Mouse (Mus musculus) MEL (cell line): Measurements from ENCODE around the gene Wfdc12. TPM values are rescaled to one million over a fixed set of nuclear protein-coding genes. Genes with fewer than 3 reads are reported as not detected.

ENCODE experiments used
- DNase-seq: peaks from one replicate; pipeline ENCODE4 v3.0.0; 2011; ENCODE audit warnings: low read depth, low spot score
- H3K27ac ChIP-seq: 2 replicates; pipeline ENCODE4 v1.5.1; 2012; ENCODE audit warnings: low read depth, mild to moderate bottlenecking, control low read depth, low read length, moderate library complexity; ENCODE audit not compliant: control insufficient read depth
- H3K27me3 ChIP-seq, 2 experiments: fragments of 150-350 bp in 1 of 2; sonication (generic) in 1 of 2; 2 replicates each; pipeline ENCODE4 v1.6.1; 2012; ENCODE audit warnings: low read length in 2 of 2, mild to moderate bottlenecking in 2 of 2, improper control_type of control experiment in 1 of 2, moderate library complexity in 1 of 2; ENCODE audit not compliant: insufficient read depth in 2 of 2, control insufficient read depth in 1 of 2
- H3K36me3 ChIP-seq, 2 experiments: 2 replicates each; pipeline ENCODE4 v1.6.1; 2012 to 2014; ENCODE audit warnings: low read length in 2 of 2, improper control_type of control experiment in 1 of 2, inconsistent platforms in 1 of 2, mild to moderate bottlenecking in 1 of 2; ENCODE audit not compliant: insufficient read depth in 2 of 2, control insufficient read depth in 1 of 2
- H3K4me1 ChIP-seq, 2 experiments: fragments of 150-350 bp in 1 of 2; sonication (generic) in 1 of 2; 2 replicates each; pipeline ENCODE4 v1.6.1; 2012; ENCODE audit warnings: low read length in 2 of 2, improper control_type of control experiment in 1 of 2, mild to moderate bottlenecking in 1 of 2; ENCODE audit not compliant: insufficient read depth in 2 of 2, control insufficient read depth in 1 of 2
- H3K4me3 ChIP-seq, 2 experiments: fragments of 150-350 bp in 1 of 2; sonication (generic) in 1 of 2; 2 replicates each; pipeline ENCODE4 v1.5.1; 2012; ENCODE audit warnings: low read depth in 2 of 2, low read length in 2 of 2, mild to moderate bottlenecking in 2 of 2, moderate library complexity in 2 of 2, control low read depth in 1 of 2, improper control_type of control experiment in 1 of 2; ENCODE audit not compliant: control insufficient read depth in 1 of 2, insufficient read depth in 1 of 2
- H3K79me2 ChIP-seq: 2 replicates; pipeline ENCODE4 v1.6.1; 2012; ENCODE audit warnings: mild to moderate bottlenecking, low read length, moderate library complexity; ENCODE audit not compliant: control insufficient read depth, poor library complexity, insufficient read depth
- H3K9ac ChIP-seq: 2 replicates; pipeline ENCODE4 v1.6.1; 2012; ENCODE audit warnings: low read depth, mild to moderate bottlenecking, control low read depth, low read length, moderate library complexity; ENCODE audit not compliant: control insufficient read depth, poor library complexity, severe bottlenecking
- H3K9me3 ChIP-seq: fragments of 150-350 bp; sonication (generic); replicated peaks from 2 replicates; pipeline ENCODE4 v1.6.1; 2012; ENCODE audit warnings: mild to moderate bottlenecking, low read length, improper control_type of control experiment, moderate library complexity; ENCODE audit not compliant: insufficient read depth
- BHLHE40 ChIP-seq: IDR thresholded peaks from 2 replicates; pipeline ENCODE4 v1.6.1; 2012; ENCODE audit warnings: low read depth, mild to moderate bottlenecking, inconsistent platforms, low read length, improper control_type of control experiment, borderline replicate concordance
- CHD2 ChIP-seq: IDR thresholded peaks from 2 replicates; pipeline ENCODE4 v1.6.1; 2011; ENCODE audit warnings: low read length, improper control_type of control experiment
- EP300 ChIP-seq, 2 experiments: IDR thresholded peaks; 2 replicates each; pipeline ENCODE4 v1.6.1; 2011; ENCODE audit warnings: improper control_type of control experiment in 2 of 2, low read length in 2 of 2, low read depth in 1 of 2, mild to moderate bottlenecking in 1 of 2
- GABPA ChIP-seq: IDR thresholded peaks from 2 replicates; pipeline ENCODE4 v1.6.1; 2012; ENCODE audit warnings: low read depth, mild to moderate bottlenecking, inconsistent platforms, low read length, improper control_type of control experiment, moderate library complexity
- GATA1 ChIP-seq: IDR thresholded peaks from 2 replicates; pipeline ENCODE4 v1.6.1; 2011; ENCODE audit warnings: low read depth, low read length, improper control_type of control experiment
- HCFC1 ChIP-seq: IDR thresholded peaks from 2 replicates; pipeline ENCODE4 v1.6.1; 2012; ENCODE audit warnings: low read depth, mild to moderate bottlenecking, inconsistent platforms, low read length, improper control_type of control experiment, moderate library complexity
- JUND ChIP-seq: IDR thresholded peaks from 2 replicates; pipeline ENCODE4 v1.6.1; 2011; ENCODE audit warnings: low read depth, mild to moderate bottlenecking, improper control_type of control experiment, low read length
- KAT2A ChIP-seq: conservative IDR thresholded peaks from 2 replicates; pipeline ENCODE4 v1.6.1; 2012; ENCODE audit warnings: low read depth, low read length, improper control_type of control experiment, inconsistent platforms
- MAFK ChIP-seq: IDR thresholded peaks from 2 replicates; pipeline ENCODE4 v1.6.1; 2011; ENCODE audit warnings: low read depth, mild to moderate bottlenecking, low read length, improper control_type of control experiment, borderline replicate concordance
- MEF2A ChIP-seq: IDR thresholded peaks from 2 replicates; pipeline ENCODE4 v1.6.1; 2014; ENCODE audit warnings: low read depth, mild to moderate bottlenecking, inconsistent platforms, low read length, improper control_type of control experiment; ENCODE audit not compliant: poor library complexity, insufficient replicate concordance, severe bottlenecking; ENCODE audit errors: extremely low read depth
- MXI1 ChIP-seq: IDR thresholded peaks from 2 replicates; pipeline ENCODE4 v1.6.1; 2011; ENCODE audit warnings: mild to moderate bottlenecking, low read depth, low read length, improper control_type of control experiment
- MYB ChIP-seq: IDR thresholded peaks from 2 replicates; pipeline ENCODE4 v1.6.1; 2011; ENCODE audit warnings: mild to moderate bottlenecking, low read depth, low read length, improper control_type of control experiment
- POLR2AphosphoS2 ChIP-seq: IDR thresholded peaks from 2 replicates; pipeline ENCODE4 v1.6.1; 2011; ENCODE audit warnings: low read length, improper control_type of control experiment
- SIN3A ChIP-seq: IDR thresholded peaks from 2 replicates; pipeline ENCODE4 v1.6.1; 2012; ENCODE audit warnings: low read length, improper control_type of control experiment, inconsistent platforms
- SMC3 ChIP-seq: IDR thresholded peaks from 2 replicates; pipeline ENCODE4 v1.6.1; 2011; ENCODE audit warnings: low read depth, low read length, improper control_type of control experiment
- TAL1 ChIP-seq: IDR thresholded peaks from 2 replicates; pipeline ENCODE4 v1.6.1; 2012; ENCODE audit warnings: mild to moderate bottlenecking, inconsistent platforms, low read length, moderate library complexity, mixed read lengths
- UBTF ChIP-seq: IDR thresholded peaks from 2 replicates; pipeline ENCODE4 v1.6.1; 2012; ENCODE audit warnings: low read depth, mild to moderate bottlenecking, inconsistent platforms, low read length, improper control_type of control experiment, moderate library complexity, borderline replicate concordance; ENCODE audit not compliant: insufficient read depth
- USF2 ChIP-seq, 2 experiments: IDR thresholded peaks; 2 replicates each; pipeline ENCODE4 v1.6.1; 2011 to 2012; ENCODE audit warnings: improper control_type of control experiment in 2 of 2, low read length in 2 of 2, borderline replicate concordance in 1 of 2, inconsistent platforms in 1 of 2, low read depth in 1 of 2, mild to moderate bottlenecking in 1 of 2; ENCODE audit not compliant: insufficient read depth in 1 of 2
- ZC3H11A ChIP-seq: IDR thresholded peaks from 2 replicates; pipeline ENCODE4 v1.6.1; 2012; ENCODE audit warnings: low read depth, mild to moderate bottlenecking, inconsistent platforms, low read length, improper control_type of control experiment
- ZMIZ1 ChIP-seq: IDR thresholded peaks from 2 replicates; pipeline ENCODE4 v1.6.1; 2012; ENCODE audit warnings: low read depth, mild to moderate bottlenecking, inconsistent platforms, low read length, improper control_type of control experiment, moderate library complexity
- polyA plus RNA-seq, 2 experiments: library from polyadenylated mRNA; stranded (reverse) in 1 of 2; unstranded in 1 of 2; fragments of >175 nt in 1 of 2; fragments of >200 nt in 1 of 2; gene quantifications; 2 replicates each; pipeline versions ENCODE4 v1.2.1 to v1.2.4; 2012; ENCODE audit warnings: low replicate concordance in 2 of 2, low read depth in 1 of 2; ENCODE audit not compliant: insufficient read length in 2 of 2, insufficient read depth in 1 of 2, missing spikeins in 1 of 2
- total RNA-seq: library from RNA; depleted of rRNA; stranded (reverse); fragments of 300-350 nt; gene quantifications from 2 replicates; pipeline ENCODE4 v1.2.3, GENCODE M21; 2012

The Wfdc12 gene
- total and polyA plus RNA-seq, 3 experiments, result 0.10 TPM; not detected in 2

GRCm38 (mm10) chr2:164154007-164154406, 36.4 kb downstream of the Wfdc12 start:
- H3K27ac ChIP-seq, result no peak overlapping the region
- DNase-seq, result no peak
- no peaks in the 10 kb centered on the region for H3K9me3 ChIP-seq
- peaks cover 0 to 6% of the 10 kb centered on the region in 2 experiments; a peak in 2 of 4 replicates for H3K36me3 ChIP-seq
- no peak overlapping the region for H3K4me3 ChIP-seq
- H3K27me3 ChIP-seq, result no peaks in the 10 kb centered on the region
- no peak overlapping the region for H3K9ac ChIP-seq
- TF ChIP-seq SIN3A (no peak), HCFC1 (no peak), KAT2A (no peak), UBTF (no peak), EP300 (IDR thresholded peaks at IDR 0.05; ENCODE audit: low read depth in 1 of 2, low read length in 2 of 2) (no peak), SMC3 (no peak), ZMIZ1 (no peak), POLR2AphosphoS2 (no peak), BHLHE40 (no peak), GABPA (no peak), USF2 (IDR thresholded peaks at IDR 0.05; ENCODE audit: borderline replicate concordance in 1 of 2, insufficient read depth in 1 of 2, low read depth in 1 of 2, low read length in 2 of 2) (no peak), MYB (no peak), MAFK (no peak), CHD2 (no peak), TAL1 (no peak), JUND (no peak), MXI1 (no peak), ZC3H11A (no peak)
- H3K4me1 ChIP-seq, result no peaks in the 10 kb centered on the region
- H3K79me2 ChIP-seq, result no peaks in the 10 kb centered on the region

- TF ChIP-seq MEF2A (no peak), GATA1 (no peak)
Measured at GRCm38 (mm10) chr2:164152341-164152740, 38.1 kb downstream of the Wfdc12 start.

More at GRCm38 (mm10) chr2:164152341-164152740, 38.1 kb downstream of the Wfdc12 start:
- DNase-seq, result no peak
- Histone ChIP-seq H3K36me3 (peaks cover 0 to 8% of the 10 kb centered on the region in 2 experiments; a peak in 2 of 4 replicates), H3K27me3 (no peaks in the 10 kb centered on the region), H3K9me3 (no peaks in the 10 kb centered on the region), H3K27ac (no peak overlapping the region), H3K79me2 (no peaks in the 10 kb centered on the region), H3K4me3 (no peak overlapping the region), H3K4me1 (no peaks in the 10 kb centered on the region), H3K9ac (no peak overlapping the region)
